Mouse (Mus musculus): Measurements from ENCODE around the gene Rdh9. TPM values are rescaled to one million over a fixed set of nuclear protein-coding genes. Genes with fewer than 3 reads are reported as not detected.

The Rdh9 gene
- total RNA-seq (2017): 1.7 TPM in 1 of 2 replicates, not detected in the other

- no peak for ATAC-seq (ENCODE audit: extremely low read depth, insufficient number of reproducible peaks, low FRiP score, poor library complexity, severe bottlenecking)
Observed at GRCm38 (mm10) chr10:127776011-127776410, at the start of gene Rdh9. Gene Rdh9 (plus strand): TSS chr10:127776386.

- no peak for ATAC-seq (ENCODE audit: extremely low read depth, insufficient number of reproducible peaks, low FRiP score, poor library complexity, severe bottlenecking)
Observed at GRCm38 (mm10) chr10:127728437-127728836, 47.7 kb upstream of the Rdh9 start.

GRCm38 (mm10) chr10:127730285-127730932 is 45.8 kb upstream of the Rdh9 start:
- no peak for ATAC-seq (ENCODE audit: extremely low read depth, insufficient number of reproducible peaks, low FRiP score, poor library complexity, severe bottlenecking)

DNA sequence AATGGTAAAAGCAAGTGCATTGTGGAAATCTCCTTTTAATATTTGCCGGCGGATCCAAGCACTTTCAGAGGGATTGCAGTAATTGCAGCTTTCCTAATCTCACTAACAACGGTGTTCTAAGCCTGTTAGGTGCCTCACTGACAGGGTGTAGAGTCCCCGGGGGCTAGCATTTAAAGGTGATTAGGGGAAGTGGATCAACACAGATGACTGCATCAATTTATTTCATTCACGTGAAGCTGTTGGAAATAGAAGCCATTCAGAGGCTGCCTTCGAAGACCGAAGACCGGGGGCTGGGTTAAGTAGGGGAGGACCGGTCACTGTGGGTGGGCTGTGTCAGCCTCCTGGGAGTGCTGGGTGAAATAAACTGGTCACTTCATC is 45.3 kb upstream of the Rdh9 start:
- no peak for ATAC-seq (ENCODE audit: extremely low read depth, insufficient number of reproducible peaks, low FRiP score, poor library complexity, severe bottlenecking)

DNA sequence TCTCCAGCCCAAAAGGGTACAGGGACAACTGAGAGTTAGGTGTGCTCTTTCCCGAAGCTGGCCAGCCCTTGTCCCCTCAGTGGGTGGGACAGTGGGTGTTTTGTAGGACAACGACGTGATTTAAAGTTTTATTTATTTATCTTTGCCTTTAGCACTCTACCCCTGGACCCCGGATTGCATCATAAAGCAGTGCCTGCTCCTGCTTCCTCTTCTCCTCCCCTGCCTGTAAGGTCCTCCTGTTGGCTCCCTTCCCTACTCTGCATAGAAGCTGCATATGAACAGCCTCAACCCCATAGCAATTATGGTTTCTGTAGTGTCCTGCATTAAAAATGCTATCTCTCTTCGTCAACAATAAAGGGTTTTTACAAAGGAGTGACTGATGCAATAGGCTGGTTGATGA is 44.8 kb upstream of the Rdh9 start:
- no peak for ATAC-seq (ENCODE audit: extremely low read depth, insufficient number of reproducible peaks, low FRiP score, poor library complexity, severe bottlenecking)

GRCm38 (mm10) chr10:127734434-127734833 is 41.8 kb upstream of the Rdh9 start:
- no peak for ATAC-seq (ENCODE audit: extremely low read depth, insufficient number of reproducible peaks, low FRiP score, poor library complexity, severe bottlenecking)

DNA sequence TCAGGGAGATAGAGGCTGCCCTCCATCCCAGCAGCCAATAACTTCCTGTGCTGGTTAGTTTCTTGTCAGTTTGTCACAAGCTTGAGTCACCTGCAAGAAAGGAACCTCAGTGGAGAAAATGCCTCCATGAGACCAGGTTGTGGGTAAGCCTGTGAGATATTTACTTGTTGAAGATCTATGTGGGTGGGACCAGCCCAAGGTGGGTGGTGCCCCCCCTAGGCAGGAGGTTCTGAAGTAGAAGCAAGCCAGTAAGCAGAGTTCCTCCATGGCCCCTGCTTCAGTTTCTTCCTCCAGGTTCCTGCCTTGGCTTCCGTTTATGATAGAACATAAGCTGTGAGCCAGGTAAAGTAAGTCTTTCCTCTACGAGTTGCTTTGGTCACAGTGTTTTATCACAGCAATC is 39.9 kb upstream of the Rdh9 start:
- peak; percentile 37; the same call in 1 of the 2 replicates for ATAC-seq (ENCODE audit: extremely low read depth, insufficient number of reproducible peaks, low FRiP score, poor library complexity, severe bottlenecking)

DNA sequence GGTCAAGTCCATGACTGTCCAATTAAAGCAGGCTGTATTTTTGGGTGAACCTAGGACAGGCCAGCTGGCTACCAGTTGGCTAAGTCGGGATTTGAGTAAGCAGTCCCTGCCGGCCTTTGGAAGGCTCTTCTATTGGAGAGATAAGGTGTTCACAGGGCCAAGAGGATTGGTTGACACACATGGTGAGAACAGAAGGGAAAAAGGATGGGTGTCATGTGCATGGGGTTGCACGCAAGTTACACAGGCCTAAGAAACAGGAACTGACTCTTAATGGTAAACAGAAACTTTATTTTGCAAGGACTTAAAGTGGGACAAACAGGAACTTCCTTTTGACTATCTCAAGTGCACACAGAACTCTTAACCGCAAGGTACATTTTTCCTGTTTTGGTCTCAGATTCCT is 39.3 kb upstream of the Rdh9 start:
- ATAC-seq (ENCODE audit: extremely low read depth, insufficient number of reproducible peaks, low FRiP score, poor library complexity, severe bottlenecking): peak; percentile 66

- ATAC-seq (ENCODE audit: extremely low read depth, insufficient number of reproducible peaks, low FRiP score, poor library complexity, severe bottlenecking): no peak
Observed at GRCm38 (mm10) chr10:127737552-127737951, 38.6 kb upstream of the Rdh9 start.

- no peak for ATAC-seq (ENCODE audit: extremely low read depth, insufficient number of reproducible peaks, low FRiP score, poor library complexity, severe bottlenecking)
Observed at GRCm38 (mm10) chr10:127738151-127738882, 37.9 kb upstream of the Rdh9 start.

DNA sequence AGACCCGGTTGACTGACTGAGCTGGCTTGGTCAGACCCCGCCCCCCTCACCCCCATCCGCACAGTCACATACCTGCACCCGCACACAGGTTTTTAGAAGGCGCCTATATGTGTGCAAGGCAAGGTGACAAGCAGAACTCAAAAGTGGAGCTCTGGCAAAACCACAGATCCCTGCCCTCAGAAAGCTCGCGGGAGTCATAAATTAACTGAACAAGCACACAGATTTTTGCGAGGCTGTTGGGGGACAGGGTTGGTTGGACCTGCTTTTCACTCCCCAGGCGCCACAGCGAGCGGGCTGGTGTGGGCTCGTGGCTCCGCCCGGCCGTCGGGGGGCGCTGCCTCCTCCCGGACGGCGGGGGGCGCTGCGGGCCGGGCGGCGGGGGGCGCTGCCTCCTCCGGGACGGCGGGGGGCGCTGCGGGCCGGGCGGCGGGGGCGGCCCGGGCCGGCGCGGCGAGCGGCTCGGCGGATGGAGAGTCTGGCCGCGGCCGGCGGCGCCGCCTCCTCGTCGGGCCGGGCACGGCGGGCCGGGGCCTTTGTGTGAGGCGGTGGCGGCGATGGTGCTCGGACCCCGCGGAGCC is 37.0 kb upstream of the Rdh9 start, which contains the start of gene Zbtb39:
Gene Zbtb39, plus strand, starts transcription at position 456 of the 578 bp plus-strand sequence.
- peak; percentile 31 for ATAC-seq (ENCODE audit: extremely low read depth, insufficient number of reproducible peaks, low FRiP score, poor library complexity, severe bottlenecking)

DNA sequence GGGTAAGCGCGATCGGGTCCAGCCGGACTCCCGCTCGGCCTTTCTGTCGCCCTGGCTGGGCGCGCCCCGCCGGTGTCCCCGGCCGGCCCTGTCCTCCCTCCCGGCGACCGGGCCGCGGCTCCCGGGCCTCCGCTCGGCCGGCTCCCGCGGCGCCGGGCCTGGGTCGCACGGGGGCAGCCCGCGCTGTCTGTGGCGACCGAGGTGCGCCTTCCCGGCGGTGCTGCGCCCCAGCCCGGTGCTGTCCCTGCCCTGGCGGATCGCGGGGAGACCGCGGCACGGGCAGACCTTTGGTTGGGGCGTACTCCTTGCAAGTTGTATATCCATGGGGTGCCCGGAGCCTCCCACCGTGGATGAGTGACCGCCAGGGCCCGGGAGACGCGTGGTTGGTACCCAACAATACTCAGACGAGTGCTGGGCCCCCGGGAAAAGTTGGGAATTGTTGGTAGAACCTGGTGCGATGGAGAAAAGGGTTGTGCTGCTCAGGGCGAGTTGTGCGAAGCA is 36.5 kb upstream of the Rdh9 start:
- ATAC-seq (ENCODE audit: extremely low read depth, insufficient number of reproducible peaks, low FRiP score, poor library complexity, severe bottlenecking): no peak

DNA sequence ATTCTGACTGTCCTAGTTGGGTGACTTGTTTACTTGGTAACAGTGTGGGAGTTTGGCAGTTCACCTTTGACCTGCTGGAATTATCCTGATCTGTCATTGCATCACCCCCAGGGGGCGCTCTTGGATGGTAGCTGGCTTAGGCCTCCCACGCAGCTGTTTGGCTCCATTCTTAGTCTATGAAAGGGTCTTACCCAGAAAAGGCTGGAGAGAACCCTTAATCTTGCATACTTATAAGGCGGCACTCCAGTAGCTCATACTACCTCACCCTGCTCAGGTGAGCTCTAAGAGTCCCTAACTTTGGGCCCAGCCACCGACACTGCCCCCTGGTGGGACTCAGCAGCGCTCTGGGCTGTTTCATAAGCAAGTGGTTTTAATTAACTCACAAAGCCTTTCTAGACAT is 31.5 kb upstream of the Rdh9 start:
- peak; percentile 43 for ATAC-seq (ENCODE audit: extremely low read depth, insufficient number of reproducible peaks, low FRiP score, poor library complexity, severe bottlenecking)

DNA sequence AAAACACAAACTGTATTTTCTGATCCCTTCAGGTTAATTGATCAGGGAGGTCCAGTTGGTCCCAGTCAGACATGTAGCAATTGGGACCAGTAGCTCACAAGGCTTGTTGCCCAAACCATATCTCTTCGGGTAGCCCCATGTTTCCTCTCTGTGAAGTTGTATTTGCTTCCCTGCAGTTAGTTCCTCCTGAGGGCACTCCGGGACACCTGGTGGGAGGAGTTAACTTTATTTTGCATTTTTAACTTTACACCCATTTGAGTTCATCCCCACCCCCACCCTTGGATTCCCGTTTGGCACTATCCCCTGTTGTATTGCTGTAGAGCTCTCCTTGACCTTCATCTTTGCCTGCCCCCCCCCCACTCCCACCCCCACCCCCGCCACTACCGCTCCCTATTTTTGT is 30.3 kb upstream of the Rdh9 start:
- no peak for ATAC-seq (ENCODE audit: extremely low read depth, insufficient number of reproducible peaks, low FRiP score, poor library complexity, severe bottlenecking)

DNA sequence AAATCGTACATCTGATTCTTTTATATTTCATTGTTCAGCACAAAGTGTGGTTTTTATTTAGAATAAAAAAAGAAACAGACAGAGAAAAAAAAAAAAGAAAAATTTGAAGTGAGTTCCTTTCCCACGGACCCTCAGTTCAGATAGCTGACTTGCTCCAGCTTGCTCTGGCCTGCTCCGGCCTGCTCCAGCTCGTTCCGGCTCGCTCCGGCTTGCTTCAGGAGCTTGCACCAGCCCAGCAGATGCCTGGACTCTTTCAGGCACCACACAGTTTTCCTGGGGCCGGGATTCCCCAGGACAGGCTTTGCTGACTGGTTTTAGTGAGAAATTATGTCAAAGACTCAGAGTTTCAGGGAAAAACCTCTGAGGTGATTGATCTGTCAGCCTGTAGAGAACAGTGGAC is 28.9 kb upstream of the Rdh9 start:
- ATAC-seq (ENCODE audit: extremely low read depth, insufficient number of reproducible peaks, low FRiP score, poor library complexity, severe bottlenecking): no peak

GRCm38 (mm10) chr10:127748847-127749612 is 27.2 kb upstream of the Rdh9 start:
- no peak for ATAC-seq (ENCODE audit: extremely low read depth, insufficient number of reproducible peaks, low FRiP score, poor library complexity, severe bottlenecking)

DNA sequence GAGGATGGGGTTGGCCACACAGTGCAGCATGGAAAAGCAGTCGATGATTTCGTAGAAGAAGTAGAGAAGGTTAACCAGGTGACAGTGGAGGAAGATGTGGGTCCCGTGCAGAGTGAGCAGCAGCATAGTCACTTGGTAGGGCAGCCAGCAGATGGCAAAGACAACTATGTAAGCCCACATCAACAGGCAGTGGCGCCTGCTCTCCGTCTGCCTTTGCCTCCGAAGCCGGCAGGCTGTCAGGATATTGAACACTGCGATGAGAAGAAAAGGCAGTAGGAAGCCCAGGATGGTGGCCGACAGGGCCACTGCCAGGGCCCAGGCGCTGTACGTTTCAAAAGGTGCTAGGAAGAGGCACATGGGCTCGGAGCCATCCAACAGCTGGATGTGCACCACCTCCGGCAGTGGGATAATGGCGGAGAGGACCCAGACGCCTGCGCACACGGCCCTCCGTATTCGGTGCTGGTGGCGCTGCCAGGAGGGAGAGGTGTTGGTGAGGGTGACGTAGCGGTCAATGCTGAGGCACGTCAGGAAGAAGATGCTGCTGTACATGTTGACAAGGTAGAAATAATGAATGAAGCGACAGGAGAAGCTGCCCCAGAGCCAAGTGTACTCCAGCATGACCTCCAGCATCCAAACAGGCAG is 25.9 kb upstream of the Rdh9 start:
- ATAC-seq (ENCODE audit: extremely low read depth, insufficient number of reproducible peaks, low FRiP score, poor library complexity, severe bottlenecking): no peak

- no peak for ATAC-seq (ENCODE audit: extremely low read depth, insufficient number of reproducible peaks, low FRiP score, poor library complexity, severe bottlenecking)
Observed at GRCm38 (mm10) chr10:127751548-127751947, 24.6 kb upstream of the Rdh9 start, which contains the start of gene Gpr182. Gene Gpr182 (minus strand): TSS chr10:127751732.

Data from neutrophil, adult 5-6 weeks (primary cell).